Mouse (Mus musculus) fat pad, adult 2 months (tissue): Measurements from ENCODE around the gene Hes3.

Source experiments
- DNase-seq: peaks from one replicate; pipeline ENCODE4 v3.0.0-alpha.2; 2011; ENCODE audit warnings: low read depth, low spot score; ENCODE audit errors: extremely low read depth

Gene Hes3

DNA sequence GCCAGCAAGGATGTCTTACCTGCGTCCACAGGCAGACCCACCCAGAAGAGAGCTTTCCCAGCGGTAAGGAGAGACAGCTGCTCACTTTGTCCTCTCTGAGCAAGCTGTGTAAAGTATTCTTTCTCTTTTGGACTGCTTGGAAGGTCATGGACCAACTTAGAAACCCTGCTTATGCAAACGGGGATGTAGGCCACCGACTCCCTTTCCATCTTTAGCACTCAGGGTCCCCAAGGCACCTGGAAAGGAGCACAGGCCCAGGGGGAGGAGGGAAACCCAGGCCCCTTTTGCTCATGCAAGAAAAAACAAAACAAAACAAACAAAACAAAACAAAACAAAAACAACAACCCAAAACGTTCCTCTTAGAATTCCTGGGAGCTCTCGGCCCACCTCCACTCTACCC is at the start of gene Hes3:
Hes3 (minus strand) TSS at position 101 of the 400 bp plus-strand sequence.
- DNase-seq, result no peak

- DNase-seq, result no peak
These were observed 49.3 kb upstream of the Hes3 start for GRCm38 (mm10) chr4:152340584-152341284.

DNA sequence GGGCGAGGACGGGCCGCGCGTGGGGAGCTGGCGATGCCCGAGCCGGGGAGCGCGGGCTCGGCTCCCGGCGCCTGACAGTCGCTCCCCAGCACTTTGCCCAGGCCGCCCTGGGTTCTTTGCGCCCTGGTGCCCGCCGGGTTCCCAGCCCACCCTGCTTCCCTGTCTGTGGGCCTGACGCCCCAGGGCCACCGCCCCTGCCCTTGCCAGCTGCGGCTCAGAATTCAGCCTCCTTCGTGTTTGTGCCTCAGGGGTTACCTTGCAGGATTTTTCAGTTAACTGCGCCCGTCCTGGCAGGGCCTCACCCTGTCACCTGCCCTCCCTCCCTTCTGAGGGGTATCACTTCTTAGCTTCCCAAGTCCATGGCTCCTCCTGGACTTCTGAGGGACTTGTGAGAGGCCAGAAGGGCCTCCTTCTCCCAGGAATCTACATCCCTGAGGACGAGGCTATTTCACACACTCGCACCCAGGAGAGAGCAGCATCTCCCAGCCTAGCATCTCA is 47.9 kb upstream of the Hes3 start:
- no peak for DNase-seq

DNA sequence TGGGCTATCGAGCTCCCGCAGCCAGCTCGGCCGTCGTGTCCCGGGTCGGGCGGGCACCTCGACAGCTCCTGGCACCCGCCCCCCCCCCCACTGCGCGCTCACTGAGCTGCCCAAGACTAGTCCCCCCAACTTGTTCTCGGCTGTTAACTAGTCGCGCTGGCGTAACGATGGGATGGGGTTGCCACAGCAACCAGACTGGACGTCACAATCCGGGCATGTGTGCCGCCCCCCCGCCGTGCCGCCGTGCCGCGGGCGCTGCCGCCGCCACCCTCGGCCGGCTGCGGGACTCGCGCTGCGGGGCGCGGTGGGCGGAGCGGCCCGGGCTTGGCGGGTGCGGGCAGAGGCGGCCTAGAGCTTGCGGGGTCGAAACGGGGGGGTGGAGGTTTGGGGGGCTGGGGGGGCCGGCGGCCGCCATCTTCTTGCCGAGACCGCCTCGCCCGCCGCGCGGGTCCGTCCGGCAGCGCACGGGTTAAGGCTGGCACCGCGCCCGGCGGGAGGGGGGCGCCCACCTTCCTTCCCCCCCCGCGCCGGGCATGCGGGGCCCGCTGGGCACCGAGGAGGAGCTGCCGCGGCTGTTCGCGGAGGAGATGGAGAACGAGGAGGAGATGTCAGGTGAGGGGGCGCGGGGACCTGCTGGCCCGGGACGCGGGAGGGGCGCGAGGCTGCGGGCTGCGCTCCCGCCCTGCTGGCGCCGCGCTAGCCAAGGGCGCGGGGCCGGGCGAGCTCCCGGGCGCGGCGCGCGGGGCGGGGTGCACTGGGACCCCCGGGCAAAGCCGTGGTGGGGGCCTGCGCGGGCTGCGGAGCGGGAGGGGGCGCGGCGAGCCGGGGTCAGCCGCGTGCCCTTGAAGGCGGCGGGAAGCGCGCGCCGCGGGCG is 47.2 kb upstream of the Hes3 start, which contains the start of gene Chd5:
Chd5 (plus strand) TSS at position 233 of the 874 bp plus-strand sequence.
- DNase-seq, result no peak

- DNase-seq, result no peak
These were observed 46.3 kb upstream of the Hes3 start for GRCm38 (mm10) chr4:152337772-152338171.

DNA sequence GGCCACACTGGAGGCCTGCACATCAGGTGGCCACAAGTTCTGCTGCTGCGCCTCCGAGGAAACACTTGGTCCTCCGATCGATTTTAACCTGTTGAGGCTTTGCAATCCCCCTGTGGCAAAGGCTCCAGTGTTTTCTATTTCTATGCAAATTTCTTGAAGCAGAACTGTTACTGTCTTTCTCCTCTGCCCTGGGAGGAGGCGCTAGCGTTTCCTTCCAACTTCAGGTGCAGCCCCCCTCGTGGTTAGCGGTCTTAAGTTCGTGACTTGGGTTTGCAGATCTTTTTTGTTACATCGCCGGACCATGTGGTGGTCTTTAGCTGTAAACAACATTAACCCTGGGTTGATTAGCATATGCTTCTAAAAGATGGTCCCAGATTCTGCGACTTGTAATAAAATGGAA is 42.1 kb upstream of the Hes3 start:
- DNase-seq, result no peak

DNA sequence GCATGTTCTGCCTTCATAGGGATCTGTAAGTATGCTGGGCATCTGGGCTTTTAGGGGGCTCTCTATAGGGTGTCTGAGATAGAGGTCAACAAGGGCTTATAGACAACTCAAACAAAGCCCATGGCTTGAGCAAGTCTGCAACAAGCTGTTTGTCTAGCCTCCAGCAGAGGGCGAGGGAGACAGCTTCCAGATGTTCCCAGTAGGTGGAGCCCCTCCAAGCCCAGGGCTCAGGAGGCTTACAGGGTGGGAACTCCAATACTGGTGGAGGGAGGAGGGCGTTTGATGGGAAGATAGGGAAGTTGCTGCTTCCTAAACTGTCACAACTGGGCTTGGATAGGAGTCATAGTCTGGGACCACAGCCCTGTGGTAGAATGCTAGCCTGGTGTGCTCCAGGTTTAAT is 41.5 kb upstream of the Hes3 start:
- no peak for DNase-seq

- DNase-seq, result no peak
These were observed 37.2 kb upstream of the Hes3 start for GRCm38 (mm10) chr4:152328691-152329090.

DNA sequence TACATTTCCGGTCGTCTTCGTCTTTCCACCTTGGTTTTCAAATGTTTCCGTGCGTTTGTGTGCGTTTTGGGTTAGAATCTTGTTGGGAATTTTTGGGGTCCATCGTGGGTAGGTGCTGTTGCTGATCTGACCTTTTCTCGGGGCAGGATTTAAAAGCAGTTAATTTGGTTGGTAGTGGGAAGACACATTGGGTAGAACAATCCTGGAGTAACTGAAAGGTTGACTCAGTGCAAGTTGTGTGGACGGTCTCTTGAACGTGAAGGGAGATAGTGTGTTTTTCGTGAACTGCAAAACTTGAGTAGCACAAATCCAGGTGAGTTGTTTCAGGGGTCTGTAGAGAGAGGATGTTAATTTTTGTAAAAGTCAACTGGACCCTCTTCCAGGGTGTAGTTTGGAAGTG is 35.1 kb upstream of the Hes3 start:
- no peak for DNase-seq

GRCm38 (mm10) chr4:152325574-152326411 is 34.3 kb upstream of the Hes3 start, which contains the start of gene Rpl22:
Gene Rpl22 (plus strand): TSS chr4:152325742.
- DNase-seq, result peak; percentile 93

DNA sequence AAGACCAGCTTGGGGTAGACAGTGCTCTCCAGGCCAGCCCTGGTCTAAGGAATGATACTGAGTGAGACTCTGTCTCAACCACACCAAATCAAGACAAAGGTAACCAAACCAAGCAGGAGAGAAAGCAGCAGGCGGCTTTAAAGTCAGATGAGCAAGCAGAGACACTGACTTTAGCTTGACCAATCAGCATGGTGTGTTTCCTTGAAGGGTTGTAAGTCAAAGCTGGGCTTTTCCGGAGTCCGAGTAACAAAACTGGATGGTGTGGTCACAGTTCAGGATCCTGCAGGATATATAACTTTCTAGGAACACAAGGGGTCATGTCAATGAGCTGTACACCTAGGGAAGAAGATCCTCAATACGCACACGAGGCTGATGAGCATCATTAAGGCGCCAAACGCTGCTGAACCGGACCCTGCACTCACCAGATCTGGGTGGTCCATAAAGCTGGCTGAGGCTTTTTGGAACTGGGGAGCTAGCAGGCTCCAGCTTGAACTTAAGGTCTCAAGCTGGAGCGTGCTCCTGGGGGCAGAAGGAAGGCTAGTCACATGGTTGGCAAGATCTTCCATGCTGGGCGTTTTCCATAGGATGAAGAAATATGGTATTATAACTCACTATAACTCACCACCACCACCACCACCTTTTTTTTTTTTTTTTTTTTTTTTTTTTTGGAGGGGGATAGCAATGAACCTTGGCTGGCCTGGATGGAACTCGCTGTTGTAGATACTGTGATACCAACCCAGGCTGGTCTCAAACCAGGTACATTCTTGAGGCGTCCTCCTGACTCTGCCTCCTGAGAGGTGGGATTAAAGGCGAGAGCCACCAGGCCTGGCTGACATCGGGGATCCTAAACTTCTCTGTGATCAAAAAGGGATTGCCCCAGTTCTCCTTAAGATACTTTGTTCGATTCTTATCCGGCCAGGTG is 33.4 kb upstream of the Hes3 start:
- DNase-seq, result no peak

DNA sequence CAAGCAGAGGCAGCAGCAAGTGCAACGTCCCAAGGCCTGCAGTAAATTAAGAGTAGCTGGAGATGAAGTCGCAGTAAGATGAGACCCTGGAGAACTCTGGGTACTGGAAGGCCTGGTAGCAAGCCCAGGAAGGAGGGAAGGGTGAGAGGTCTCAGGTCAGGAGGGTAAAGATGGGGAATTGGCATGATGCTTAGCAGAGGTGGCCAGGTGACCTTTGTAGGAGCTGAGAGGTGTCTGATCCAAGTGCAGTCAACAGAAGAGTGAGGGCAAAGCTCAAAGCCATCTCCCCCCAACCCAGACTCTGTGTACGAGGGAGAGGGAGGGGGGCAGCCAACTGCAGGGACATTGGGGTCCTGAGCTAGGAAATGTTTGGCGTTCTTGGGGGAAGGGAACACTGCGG is 30.0 kb upstream of the Hes3 start:
- DNase-seq, result no peak

- no peak for DNase-seq
These were observed 27.2 kb upstream of the Hes3 start, which contains the start of gene Rnf207 for GRCm38 (mm10) chr4:152318517-152319234. Gene Rnf207 (minus strand): TSS chr4:152318993.

DNA sequence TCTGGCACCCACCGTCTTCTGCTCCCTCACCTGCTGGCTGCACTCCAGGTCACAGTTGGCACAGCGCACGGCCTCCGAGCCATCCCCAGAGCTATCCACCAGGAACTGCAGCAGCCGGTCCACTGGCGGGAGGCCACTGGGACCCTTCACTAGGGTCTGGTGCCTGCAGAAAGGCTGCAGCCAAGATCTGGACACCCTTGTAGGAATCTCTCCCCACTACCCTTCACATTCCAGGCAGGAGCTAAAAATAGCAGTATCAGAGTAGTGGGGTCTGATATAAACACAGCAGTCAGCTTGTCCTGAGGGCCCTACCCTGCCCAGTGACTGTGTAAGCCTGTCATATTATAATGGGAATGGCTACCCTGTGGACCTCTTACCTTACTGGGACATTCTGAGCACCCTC is 26.2 kb upstream of the Hes3 start:
- DNase-seq, result no peak

DNA sequence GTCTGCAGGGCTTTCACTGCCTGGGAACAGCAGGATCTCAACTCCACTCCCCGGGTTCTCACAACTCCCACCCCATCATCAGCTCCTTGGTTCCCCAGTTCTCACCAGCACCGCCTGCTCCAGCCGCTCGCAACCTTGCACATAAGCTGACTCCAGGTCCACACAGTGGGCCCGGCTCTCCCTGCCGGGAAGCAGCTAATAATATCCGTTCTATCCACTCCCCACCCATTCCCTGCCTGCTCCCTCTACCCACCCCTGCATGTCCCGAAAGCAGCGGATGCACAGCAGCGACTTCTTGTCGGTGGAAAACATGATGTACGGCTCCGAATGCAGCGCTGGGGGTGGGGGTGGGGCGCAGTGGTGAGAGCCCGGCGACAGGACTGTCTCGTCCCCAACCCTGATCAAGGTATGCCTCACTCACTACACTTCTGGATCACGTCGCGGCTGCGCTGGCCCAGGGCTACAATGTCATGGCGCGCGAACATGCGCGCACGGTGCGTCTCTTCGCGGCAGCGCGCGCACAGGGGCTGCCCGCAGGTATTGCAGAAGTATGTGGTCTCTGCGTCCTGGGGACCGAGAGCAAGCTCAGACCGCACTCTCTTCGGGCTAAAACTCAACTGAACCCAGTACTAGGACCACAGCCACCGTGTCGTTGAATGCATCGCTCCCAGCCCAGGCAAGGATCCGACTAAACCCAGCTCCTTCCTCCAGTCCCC is 24.2 kb upstream of the Hes3 start:
- DNase-seq, result no peak

- DNase-seq, result no peak
These were observed 22.5 kb upstream of the Hes3 start for GRCm38 (mm10) chr4:152313934-152314333.

GRCm38 (mm10) chr4:152313211-152313632 is 21.8 kb upstream of the Hes3 start:
- no peak for DNase-seq

GRCm38 (mm10) chr4:152312186-152312585 is 20.7 kb upstream of the Hes3 start:
- DNase-seq, result no peak

DNA sequence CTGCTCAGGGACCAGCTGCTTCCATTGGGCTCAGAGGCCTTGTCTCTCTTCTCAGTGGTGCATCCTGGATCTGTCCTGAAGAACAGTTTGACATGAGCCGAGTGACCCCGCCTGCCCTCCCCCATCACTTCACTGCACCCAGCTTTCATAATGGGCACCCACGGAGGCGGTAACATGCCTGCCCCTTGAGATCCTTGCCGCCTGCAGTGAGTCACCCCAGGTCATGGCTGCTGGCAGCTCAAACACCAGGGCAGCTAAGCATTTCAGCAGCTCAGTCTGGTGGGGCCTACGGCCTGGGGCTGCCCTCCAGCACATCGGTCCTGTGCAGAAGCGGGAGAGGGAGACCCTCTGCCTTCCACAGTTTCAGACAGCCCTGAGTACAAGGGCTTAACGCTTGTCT is 16.1 kb upstream of the Hes3 start:
- no peak for DNase-seq
